Mouse (Mus musculus) ovary, postnatal 10 days (tissue): Measurements from ENCODE around the gene Rfx8.
"Not testable (repeated sequence)": the region's sequence is repeated elsewhere in the genome, so short reads cannot be mapped to it uniquely, and the experiment has no call there.

Source experiments
- DNase-seq: peaks from one replicate; pipeline ENCODE4 v3.0.0; 2022; ENCODE audit warnings: low spot score

Rfx8 gene

GRCm38 (mm10) chr1:39691974-39692373 lies 28.8 kb downstream of the Rfx8 start:
- DNase-seq = no peak

- DNase-seq = no peak
Measured at GRCm38 (mm10) chr1:39691061-39691460, 29.7 kb downstream of the Rfx8 start.

DNA sequence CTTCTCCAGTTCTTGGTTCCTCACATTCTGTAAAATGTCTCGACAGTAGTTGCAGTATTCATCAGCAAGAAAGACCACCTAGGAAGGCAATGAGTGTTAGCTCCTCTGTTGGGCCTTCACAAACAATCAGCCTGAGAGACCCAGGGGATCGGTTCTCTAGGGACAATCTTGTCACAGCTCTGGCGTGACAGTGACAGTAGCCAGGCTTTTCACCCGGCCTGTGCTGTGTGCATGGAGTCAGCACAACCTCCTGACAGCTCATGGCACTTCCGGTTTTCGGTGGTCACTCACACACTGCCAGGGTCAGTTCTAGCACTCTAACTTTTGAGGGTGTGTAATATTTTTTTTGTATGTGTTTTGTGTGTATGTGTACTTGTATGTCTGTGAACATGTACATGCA lies 32.2 kb downstream of the Rfx8 start:
- DNase-seq = no peak

DNA sequence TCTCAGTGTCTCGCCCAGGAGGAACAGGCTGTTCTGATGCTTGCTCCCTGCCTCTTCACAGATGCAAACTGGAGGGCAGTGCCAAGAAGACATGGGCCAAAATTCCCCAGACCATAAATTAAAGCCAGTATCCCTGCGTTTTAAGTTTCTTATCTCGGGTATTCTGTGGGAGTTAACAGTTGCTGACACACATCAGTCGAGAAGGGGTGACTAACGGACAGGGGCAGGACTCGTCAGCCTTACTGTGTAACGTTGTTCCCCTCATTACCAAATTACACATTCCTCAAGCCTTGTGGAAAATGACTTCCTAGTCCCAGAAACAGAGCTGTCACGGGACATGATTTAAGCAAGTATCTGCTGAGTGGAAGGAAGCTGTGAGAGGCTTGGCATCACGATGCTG lies 33.5 kb downstream of the Rfx8 start:
- no peak for DNase-seq

DNA sequence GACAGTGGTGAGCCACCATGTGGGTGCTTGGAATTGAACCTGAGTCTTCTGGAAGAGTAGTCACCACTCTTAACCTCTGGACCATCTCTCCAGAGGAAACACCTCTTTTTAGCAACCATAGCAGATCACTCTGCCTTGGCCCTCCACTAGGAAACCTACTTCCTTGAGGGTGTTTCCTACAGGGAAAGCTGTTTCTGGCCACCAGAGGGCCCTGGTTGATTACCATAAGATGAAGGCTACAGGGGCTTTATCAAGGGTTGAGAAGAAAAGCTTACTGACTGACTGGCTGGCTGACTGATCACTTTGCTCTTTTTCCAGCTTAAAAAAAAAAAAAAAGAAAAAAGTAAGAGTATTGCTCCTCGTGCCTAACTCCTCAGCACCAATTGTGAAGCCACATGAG lies 35.0 kb downstream of the Rfx8 start:
- no peak for DNase-seq

DNA sequence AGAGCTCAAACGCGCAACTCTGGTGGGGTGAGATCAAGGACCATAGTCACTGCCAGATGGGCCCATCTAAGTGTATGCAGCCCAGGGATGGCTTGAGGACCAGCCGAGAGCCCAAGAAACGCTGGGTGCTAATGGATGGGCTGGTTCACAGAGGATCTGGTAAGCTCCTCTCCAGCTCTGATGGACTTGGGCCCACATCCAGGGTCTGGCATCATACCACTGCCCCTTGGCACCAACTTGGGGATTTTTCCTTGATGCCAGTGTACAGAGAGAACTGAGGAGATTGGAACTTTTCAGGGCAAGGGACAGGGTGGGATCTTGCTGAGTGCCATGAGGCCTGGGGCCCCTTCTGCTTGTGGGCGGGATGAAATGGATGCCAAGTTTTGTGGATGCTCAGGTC lies 39.2 kb downstream of the Rfx8 start:
- no peak for DNase-seq

- no peak for DNase-seq
Measured at GRCm38 (mm10) chr1:39680546-39680945, 40.3 kb downstream of the Rfx8 start.

DNA sequence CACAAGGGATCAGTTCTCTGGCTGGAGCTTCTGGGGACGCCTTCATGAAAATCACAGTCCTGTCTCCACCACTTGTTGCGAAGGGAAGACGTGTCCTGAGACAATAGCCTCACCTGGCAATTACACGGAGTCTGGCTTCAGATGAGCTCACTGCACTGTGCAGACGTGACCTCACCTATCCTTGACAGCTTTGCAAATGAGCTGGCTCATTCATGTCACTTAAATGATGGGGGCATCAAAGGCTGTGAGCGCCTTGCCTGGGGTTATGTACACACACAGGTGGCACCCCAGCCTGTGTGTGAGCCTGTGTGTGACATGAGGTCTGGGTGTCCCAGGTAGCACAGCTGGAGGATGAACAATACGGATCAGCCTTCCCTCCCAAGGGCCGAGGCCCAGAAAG lies 41.9 kb downstream of the Rfx8 start:
- no peak for DNase-seq

DNA sequence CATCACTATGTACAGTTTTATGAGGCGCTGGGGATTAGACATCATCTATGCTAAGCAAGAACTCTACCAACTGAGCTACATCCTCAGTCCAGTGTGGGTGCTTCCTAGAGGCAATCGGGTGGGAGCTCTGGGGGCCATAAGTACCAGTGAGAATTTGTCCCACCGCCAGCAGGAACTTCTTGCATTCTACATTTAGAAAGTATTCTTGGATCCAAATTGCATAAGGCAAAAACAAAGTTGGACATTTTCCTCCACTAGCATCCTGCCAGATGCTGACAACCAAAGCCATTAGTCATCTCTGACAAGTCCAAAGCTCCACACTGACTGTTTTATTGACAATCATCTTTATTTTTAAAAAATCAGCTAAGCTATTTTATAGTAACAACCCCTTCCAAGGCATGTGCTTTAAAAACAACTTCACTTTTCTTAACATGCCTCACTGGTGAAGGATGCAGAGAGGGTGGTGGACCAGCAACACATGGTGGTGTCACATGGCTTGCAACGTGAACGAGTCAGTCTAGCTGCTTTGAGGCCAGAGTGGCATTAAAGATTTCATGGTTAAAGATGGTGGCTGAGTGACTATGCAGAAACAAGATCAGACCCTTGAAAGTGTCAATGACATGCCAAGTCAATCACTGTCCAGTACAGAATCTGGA lies 44.4 kb downstream of the Rfx8 start:
- no peak for DNase-seq

DNA sequence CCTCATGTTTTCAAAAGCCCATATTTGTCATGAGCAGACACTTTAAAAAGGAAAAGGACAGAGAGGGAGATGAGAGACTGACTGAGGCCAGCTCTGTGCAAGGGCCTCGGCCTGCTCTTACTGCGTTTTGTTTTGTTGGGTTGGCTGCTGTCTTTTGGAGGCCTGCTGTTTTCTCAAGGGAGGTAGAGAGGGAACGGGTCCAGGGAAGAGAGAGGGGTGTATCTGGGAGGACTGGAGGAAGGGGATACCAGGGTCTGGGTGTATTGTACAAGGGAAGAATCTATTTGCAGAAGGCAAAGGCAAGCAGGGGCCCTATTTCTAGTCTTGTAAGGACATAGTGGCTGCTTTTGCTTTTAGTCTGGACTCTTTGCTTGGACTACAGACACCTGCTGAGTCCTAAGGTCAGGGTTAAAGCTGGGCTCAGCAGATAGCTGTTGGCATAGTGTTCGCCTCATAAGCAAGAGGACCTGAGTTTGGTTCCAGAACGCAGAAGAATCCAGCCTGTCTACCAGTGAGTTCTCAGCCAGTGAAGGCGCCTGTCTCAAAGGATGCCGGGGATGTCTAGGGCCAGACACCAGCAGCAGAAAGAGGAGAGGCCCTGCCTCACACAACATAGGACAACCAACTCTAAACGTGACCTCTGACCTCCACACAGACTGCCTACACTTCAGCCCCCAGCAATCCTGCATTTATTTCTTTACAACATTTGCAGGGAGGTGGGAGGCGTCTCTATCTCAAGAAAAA lies 48.3 kb downstream of the Rfx8 start:
- DNase-seq = no peak

DNA sequence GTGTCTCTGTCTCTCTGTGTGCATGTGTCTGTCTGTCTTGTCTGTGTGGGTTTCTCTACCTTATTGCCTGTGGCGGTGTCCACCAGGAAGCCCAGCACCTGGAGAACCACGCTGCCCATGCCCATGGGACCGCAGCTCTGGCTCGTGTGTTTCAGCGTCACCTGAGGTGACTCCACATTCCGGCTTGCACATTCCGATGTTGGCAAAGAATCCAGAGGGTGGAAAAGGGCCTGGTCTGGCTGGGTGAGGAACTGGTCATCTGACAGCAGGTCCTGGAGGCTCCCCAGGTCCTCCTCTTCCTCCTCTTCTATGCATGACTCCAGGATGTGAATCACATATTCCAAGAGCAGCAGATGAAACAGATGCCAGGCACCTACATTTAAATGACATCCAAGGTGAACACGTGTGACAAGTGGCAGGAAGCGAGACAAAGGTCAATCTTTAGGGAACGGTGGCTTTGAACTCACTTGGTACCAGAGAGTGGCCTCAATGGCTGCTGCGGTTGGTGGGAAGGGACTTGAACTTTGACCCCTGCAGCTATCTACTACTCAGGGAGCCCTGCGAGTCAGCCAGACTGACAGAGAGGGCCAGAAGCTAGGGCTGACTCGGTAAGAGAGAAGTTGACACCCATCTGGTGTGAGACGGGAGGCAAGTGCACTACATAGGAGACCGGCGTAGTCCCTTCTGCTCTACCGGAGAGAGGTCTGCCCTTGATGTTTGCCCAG lies 50.4 kb downstream of the Rfx8 start:
- no peak for DNase-seq

DNA sequence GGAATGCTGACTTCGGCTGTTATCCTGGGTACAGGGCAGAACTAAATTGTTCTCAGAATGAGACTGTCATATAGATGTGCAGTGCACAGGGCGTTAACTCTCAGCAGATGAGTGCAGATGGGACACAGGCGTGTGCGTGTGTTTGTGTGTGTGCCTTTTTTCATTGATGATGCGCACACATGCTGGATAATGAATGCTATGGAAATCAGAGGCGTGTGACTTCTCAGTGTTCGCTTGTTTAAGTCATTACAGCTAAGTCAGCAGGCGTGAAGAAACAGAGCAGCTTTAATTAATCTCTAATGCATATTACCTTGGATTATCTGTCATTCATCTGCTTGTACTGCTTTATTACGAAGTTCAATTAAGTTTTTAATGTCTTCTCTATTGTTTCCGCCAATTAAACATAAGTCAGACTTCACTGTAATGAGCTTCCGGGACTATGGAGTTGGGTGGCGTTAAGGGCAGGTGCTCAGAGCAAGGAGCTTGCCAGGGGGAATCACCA lies 54.0 kb downstream of the Rfx8 start:
- no peak for DNase-seq

- no peak for DNase-seq
Measured at GRCm38 (mm10) chr1:39664039-39664625, 56.7 kb downstream of the Rfx8 start.

GRCm38 (mm10) chr1:39663050-39663449 lies 57.7 kb downstream of the Rfx8 start:
- DNase-seq = no peak

DNA sequence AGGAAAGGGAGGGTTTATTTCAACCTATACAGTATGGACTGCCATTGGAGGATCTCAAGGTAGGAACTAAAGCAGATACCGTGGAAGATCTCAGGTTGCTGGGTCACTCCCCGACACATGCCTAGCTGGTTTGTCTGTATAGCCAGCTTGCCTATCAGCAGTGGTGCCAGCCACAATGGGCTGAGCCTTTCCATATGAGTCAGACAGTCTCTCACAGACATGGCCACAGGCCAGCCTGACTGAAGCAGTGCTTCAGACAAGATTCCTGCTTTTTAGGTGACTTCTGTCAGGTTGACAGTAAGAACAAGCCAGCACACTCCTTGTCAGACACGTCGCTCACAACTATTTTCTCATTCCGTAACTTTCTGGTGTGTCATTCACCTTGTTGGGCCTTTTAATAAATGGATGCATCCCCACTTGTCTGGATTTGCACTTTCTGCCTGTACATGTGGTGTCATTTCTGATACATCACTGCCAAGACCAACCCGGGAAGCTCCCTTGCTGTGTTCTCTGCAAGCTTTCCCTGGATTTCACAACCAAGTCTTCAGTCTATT lies 63.7 kb downstream of the Rfx8 start:
- no peak for DNase-seq

DNA sequence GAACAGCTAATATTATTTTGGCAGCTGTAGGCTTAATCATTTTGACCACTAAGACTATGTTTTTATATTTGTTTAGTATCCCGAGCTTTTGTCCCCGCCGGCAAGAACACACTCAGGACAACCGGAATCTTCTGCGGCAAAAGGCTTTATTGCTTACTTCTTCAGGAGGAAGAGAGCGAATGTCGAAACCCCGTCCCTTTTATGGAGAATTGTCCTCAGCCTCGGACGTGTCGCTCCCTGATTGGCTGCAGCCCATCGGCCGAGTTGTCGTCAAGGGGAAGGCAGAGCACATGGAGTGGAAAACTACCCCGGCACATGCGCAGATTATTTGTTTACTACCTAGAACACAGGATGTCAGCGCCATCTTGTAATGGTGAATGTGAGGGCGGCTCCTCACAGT lies 65.9 kb downstream of the Rfx8 start:
- DNase-seq = not testable (repeated sequence)

GRCm38 (mm10) chr1:39653028-39653427 lies 67.8 kb downstream of the Rfx8 start:
- no peak for DNase-seq

GRCm38 (mm10) chr1:39651241-39651548 lies 69.6 kb downstream of the Rfx8 start, which contains the start of gene Creg2:
Gene Creg2, minus strand, starts transcription at chr1:39651474.
- no peak for DNase-seq

- peak; percentile 35 for DNase-seq
Measured at GRCm38 (mm10) chr1:39650435-39651240, 70.2 kb downstream of the Rfx8 start.

DNA sequence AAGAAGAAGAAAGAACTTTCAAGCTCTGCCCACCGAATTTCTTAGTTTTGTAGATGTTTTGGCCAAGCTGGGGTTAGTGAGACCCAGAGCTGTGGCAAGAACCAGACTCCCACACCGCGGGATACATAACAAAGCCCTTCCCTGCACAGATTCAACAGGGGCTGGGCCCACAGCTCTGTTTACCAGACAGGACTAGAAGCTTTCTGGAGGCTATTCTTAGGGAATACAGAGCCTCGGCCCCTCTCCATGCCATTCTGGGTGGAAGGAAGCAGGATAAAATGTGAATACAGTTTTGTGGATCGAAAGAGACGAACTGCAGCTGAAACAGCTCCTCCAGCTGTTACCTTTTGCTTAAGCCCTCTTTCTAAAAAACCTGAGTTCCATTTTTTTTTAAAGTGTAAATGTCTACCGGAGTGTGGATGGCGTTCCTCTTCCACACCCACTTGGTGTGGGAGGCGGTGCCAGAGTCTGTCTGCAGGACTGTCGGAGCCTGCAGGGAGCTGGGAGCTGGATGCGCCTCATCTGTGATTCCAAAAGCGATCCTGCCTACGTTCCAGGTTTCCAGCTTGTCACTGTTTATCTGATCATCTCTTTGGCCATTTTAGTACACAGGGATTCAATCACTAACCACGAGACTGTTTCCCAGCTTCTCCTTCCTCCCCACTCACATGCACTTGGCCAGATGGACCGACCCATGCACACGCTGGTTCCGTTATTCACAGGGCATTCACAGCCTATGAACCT lies 70.9 kb downstream of the Rfx8 start:
- DNase-seq = no peak

DNA sequence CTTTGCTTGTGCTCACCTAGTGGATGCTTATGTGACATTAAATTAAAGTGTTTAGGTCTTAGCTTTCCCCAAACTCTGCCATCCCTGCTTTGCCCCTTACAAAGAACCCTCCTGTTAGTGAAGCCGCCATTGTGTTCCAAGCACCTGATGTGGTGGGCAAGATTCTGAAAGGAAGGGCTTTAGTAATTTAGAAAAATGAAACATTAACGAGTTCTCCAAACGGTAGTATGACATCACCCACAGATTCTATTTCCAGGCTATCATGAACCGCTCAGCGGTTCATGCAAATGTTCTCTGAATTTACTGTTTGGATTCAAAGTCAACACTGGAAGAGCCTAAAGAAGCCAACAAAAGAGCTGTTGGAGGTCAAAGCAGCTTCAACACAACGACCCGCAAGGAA lies 72.2 kb downstream of the Rfx8 start:
- DNase-seq = no peak
